Mouse (Mus musculus) stomach, postnatal 0 days (tissue): ENCODE results near the gene Mrpl2. TPM values are rescaled to one million over a fixed set of nuclear protein-coding genes. Genes with fewer than 3 reads are reported as not detected.

Source experiments
- ATAC-seq: fragments of 200-750 bp; cut with Nextera tagmentation; 2 replicates; pipeline ENCODE4 v1.8.0; 2017; ENCODE audit not compliant: low FRiP score, low TSS enrichment
- DNase-seq: peaks from one replicate; pipeline ENCODE4 v3.0.0-alpha.2; 2016; ENCODE audit warnings: low spot score
- H3K27ac ChIP-seq: fragments of 300-500 bp; sonication (generic); replicated peaks from 2 replicates; pipeline ENCODE4 v1.5.1; 2014; ENCODE audit warnings: mild to moderate bottlenecking, control low read depth
- H3K27me3 ChIP-seq: fragments of 300-500 bp; sonication (generic); 2 replicates; pipeline ENCODE4 v1.6.1; 2014; ENCODE audit warnings: low read length; ENCODE audit not compliant: control insufficient read depth, insufficient read depth
- H3K36me3 ChIP-seq: fragments of 300-500 bp; sonication (generic); 2 replicates; pipeline ENCODE4 v1.6.1; 2014; ENCODE audit warnings: low read length, mixed read lengths; ENCODE audit not compliant: control insufficient read depth, insufficient read depth
- H3K4me1 ChIP-seq: fragments of 300-500 bp; sonication (generic); replicated peaks from 2 replicates; pipeline ENCODE4 v1.6.1; 2014; ENCODE audit warnings: antibody characterized with exemption; ENCODE audit not compliant: control insufficient read depth, insufficient read depth
- H3K4me2 ChIP-seq: fragments of 300-500 bp; sonication (generic); replicated peaks from 2 replicates; pipeline ENCODE4 v1.6.1; 2014; ENCODE audit warnings: low read depth, mild to moderate bottlenecking, control low read depth, moderate library complexity
- H3K4me3 ChIP-seq: fragments of 300-500 bp; sonication (generic); 2 replicates; pipeline ENCODE4 v1.5.1; 2014; ENCODE audit warnings: low read depth, low read length, control low read depth
- H3K9ac ChIP-seq: fragments of 300-500 bp; sonication (generic); 2 replicates; pipeline ENCODE4 v1.6.1; 2014; ENCODE audit warnings: mild to moderate bottlenecking, low read length, control low read depth, mixed read lengths
- H3K9me3 ChIP-seq: fragments of 300-500 bp; sonication (generic); 2 replicates; pipeline ENCODE4 v1.6.1; 2016; ENCODE audit warnings: low read length; ENCODE audit not compliant: control insufficient read depth
- CTCF ChIP-seq: IDR thresholded peaks from 2 replicates; pipeline ENCODE4 v1.5.1; 2016; ENCODE audit warnings: antibody characterized with exemption, low read depth, mild to moderate bottlenecking, moderate library complexity
- EP300 ChIP-seq: optimal IDR thresholded peaks from 2 replicates; pipeline ENCODE3; 2016; ENCODE audit warnings: antibody characterized with exemption
- WGBS: fragments of 180-500 bp; shearing (Covaris S2); extraction: QIAGEN DNeasy Blood & Tissue Kit; methylation state at CpG from one replicate; pipeline ENCODE4 v1.1.7; 2014; 5-methylcytosine and 5-hydroxymethylcytosine counted together
- polyA plus RNA-seq: library from polyadenylated mRNA; unstranded; fragments of >200 nt; fragmentation: Nextera tagmentation; extraction: Ambion mirVana; gene quantifications from 2 replicates; pipeline ENCODE4 v1.2.1, GENCODE M21; 2015

Gene Mrpl2
- polyA plus RNA-seq, 1 experiment from 2014 or later: 96.4 TPM

- Histone ChIP-seq H3K9me3 (no peaks in the 10 kb centered on the region), H3K36me3 (no peaks in the 10 kb centered on the region; the same call in 1 of the 2 replicates), H3K27me3 (no peaks in the 10 kb centered on the region), H3K4me2 (no peak overlapping the region), H3K9ac (no peak overlapping the region), H3K4me3 (no peak overlapping the region), H3K4me1 (peaks cover 5% of the 10 kb centered on the region; the same call in 1 of the 2 replicates), H3K27ac (no peak overlapping the region)
- DNase-seq (no peak), ATAC-seq (no peak)
- TF ChIP-seq EP300: no peak
- TF ChIP-seq CTCF: no peak
- 66% methylated on average over 5 of the region's 5 CpGs for WGBS
Measured at GRCm38 (mm10) chr17:46699245-46699644, 53.2 kb downstream of the Mrpl2 start.

Other genes with a start within 250 kb of the Mrpl2 start
- 0.23 and 0.24 TPM in 2 replicates for gene Crip3, start 217.3 kb upstream of the Mrpl2 start, polyA plus RNA-seq
- gene Slc22a7, start 207.8 kb upstream of the Mrpl2 start, polyA plus RNA-seq: not detected in 2 replicates
- 0.13 and 0.15 TPM in 2 replicates for gene Ttbk1, start 158.6 kb upstream of the Mrpl2 start, polyA plus RNA-seq
- gene Dnph1, start 149.5 kb upstream of the Mrpl2 start, polyA plus RNA-seq: 23.8 and 24.7 TPM in 2 replicates
- gene Cul9, start 99.8 kb upstream of the Mrpl2 start, polyA plus RNA-seq: 1.9 and 2.6 TPM in 2 replicates
- 3.7 and 4.3 TPM in 2 replicates for gene Srf, start 90.1 kb upstream of the Mrpl2 start, polyA plus RNA-seq
- gene Ptk7, start 16.7 kb upstream of the Mrpl2 start, polyA plus RNA-seq: 29.4 and 32.1 TPM in 2 replicates
- 34.5 and 34.8 TPM in 2 replicates for gene Klc4, start 207 bp upstream of the Mrpl2 start, polyA plus RNA-seq
- gene Cul7, start 4.1 kb downstream of the Mrpl2 start, polyA plus RNA-seq: 12.9 and 14.0 TPM in 2 replicates
- gene Rrp36, start 28.1 kb downstream of the Mrpl2 start, polyA plus RNA-seq: 37.2 and 38.1 TPM in 2 replicates
- 142 and 146 TPM in 2 replicates for gene Mea1, start 32.6 kb downstream of the Mrpl2 start, polyA plus RNA-seq
- 73.7 and 75.0 TPM in 2 replicates for gene Klhdc3, start 34.7 kb downstream of the Mrpl2 start, polyA plus RNA-seq
- 27.2 and 30.3 TPM in 2 replicates for gene Ppp2r5d, start 58.9 kb downstream of the Mrpl2 start, polyA plus RNA-seq
- 9.8 and 11.8 TPM in 2 replicates for gene Pex6, start 65.2 kb downstream of the Mrpl2 start, polyA plus RNA-seq
- 2.1 and 3.1 TPM in 2 replicates for gene Gnmt, start 82.9 kb downstream of the Mrpl2 start, polyA plus RNA-seq
- 39.0 and 39.9 TPM in 2 replicates for gene Cnpy3, start 106.0 kb downstream of the Mrpl2 start, polyA plus RNA-seq
- gene Ptcra, start 117.5 kb downstream of the Mrpl2 start, polyA plus RNA-seq: 0.50 TPM in 2 replicates
- 113 and 117 TPM in 2 replicates for gene 2310039H08Rik, start 126.4 kb downstream of the Mrpl2 start, polyA plus RNA-seq
- 93.7 and 95.0 TPM in 2 replicates for gene Rpl7l1, start 136.4 kb downstream of the Mrpl2 start, polyA plus RNA-seq
- gene Bicral, start 212.3 kb downstream of the Mrpl2 start, polyA plus RNA-seq: 2.3 and 2.8 TPM in 2 replicates
- gene Tbcc, start 244.5 kb downstream of the Mrpl2 start, polyA plus RNA-seq: 42.2 and 45.5 TPM in 2 replicates